ENCODE assay signal across 8 mouse cellular contexts in genomic region chr4:133836575-133836974, GRCm38 (mm10). TPM values are rescaled to one million over a fixed set of nuclear protein-coding genes. Genes with fewer than 3 reads are reported as not detected.
DNase-seq lines count a peak whose midpoint lies in the region; ATAC-seq and TF ChIP-seq lines count a peak whose summit lies in the region.

No protein-coding gene starts in this region.

- DNase-seq in gastrocnemius, adult 2 months = no peak
- DNase-seq in gastrocnemius, postnatal 25 days = no peak
- DNase-seq in thymus, adult 2 months = peak; percentile 55
- no peak for DNase-seq in thymus, adult 18-20 months
- no peak for DNase-seq in forebrain, postnatal 0 days
- DNase-seq in gastrocnemius, adult 8-10 months (ENCODE audit: low spot score in 2 of 2) = no peak
- DNase-seq in ovary, postnatal 10 days (ENCODE audit: low spot score) = no peak

- no peak overlapping the region for H3K27ac ChIP-seq in gastrocnemius, adult 2 months
- H3K27ac ChIP-seq in thymus, adult 2 months (ENCODE audit: control insufficient read depth, insufficient read depth, low read length) = no peak overlapping the region
- no peak overlapping the region for H3K27ac ChIP-seq in forebrain, postnatal 0 days (ENCODE audit: low read depth, low read length)
- H3K27ac ChIP-seq in midbrain, embryonic 13.5 days = no peak overlapping the region

- no peaks in the 10 kb centered on the region for H3K9me3 ChIP-seq in forebrain, postnatal 0 days (ENCODE audit: low read length)
- no peaks in the 10 kb centered on the region for H3K9me3 ChIP-seq in midbrain, embryonic 13.5 days

- H3K9ac ChIP-seq in forebrain, postnatal 0 days = no peak overlapping the region
- no peak overlapping the region for H3K9ac ChIP-seq in midbrain, embryonic 13.5 days (replicated peaks)

- TF ChIP-seq POLR2A in thymus, adult 2 months (IDR thresholded peaks at IDR 0.05; ENCODE audit: control insufficient read depth, extremely low read depth, insufficient read depth, low read length, poor library complexity) = no peak

- no peaks in the 10 kb centered on the region for H3K27me3 ChIP-seq in thymus, adult 2 months (ENCODE audit: control insufficient read depth, insufficient read depth, low read length)
- H3K27me3 ChIP-seq in forebrain, postnatal 0 days (ENCODE audit: insufficient read depth, low read length) = no peaks in the 10 kb centered on the region
- H3K27me3 ChIP-seq in midbrain, embryonic 13.5 days = no peaks in the 10 kb centered on the region

- H3K4me3 ChIP-seq in gastrocnemius, adult 2 months = no peak overlapping the region
- H3K4me3 ChIP-seq in thymus, adult 2 months (ENCODE audit: control insufficient read depth, insufficient read depth, low read length) = no peak overlapping the region
- H3K4me3 ChIP-seq in forebrain, postnatal 0 days (ENCODE audit: low read depth, low read length) = no peak overlapping the region
- H3K4me3 ChIP-seq in midbrain, embryonic 13.5 days (replicated peaks) = no peak overlapping the region

- peak; percentile 44 for TF ChIP-seq CTCF in gastrocnemius, adult 2 months (IDR thresholded peaks at IDR 0.05)
- peak; percentile 63; the same call in 1 of the 2 replicates for TF ChIP-seq CTCF in thymus, adult 2 months (IDR thresholded peaks at IDR 0.05; ENCODE audit: borderline replicate concordance, control insufficient read depth, extremely low read depth, insufficient read depth, low read length, poor library complexity)
- TF ChIP-seq CTCF in forebrain, postnatal 0 days (IDR thresholded peaks at IDR 0.05; ENCODE audit: low read depth) = peak; percentile 61

- H3K36me3 ChIP-seq in thymus, adult 2 months (ENCODE audit: control insufficient read depth, insufficient read depth, low read length) = no peaks in the 10 kb centered on the region
- no peaks in the 10 kb centered on the region for H3K36me3 ChIP-seq in forebrain, postnatal 0 days (ENCODE audit: insufficient read depth)
- no peaks in the 10 kb centered on the region for H3K36me3 ChIP-seq in midbrain, embryonic 13.5 days

- H3K4me2 ChIP-seq in forebrain, postnatal 0 days (ENCODE audit: low read depth) = no peak overlapping the region
- H3K4me2 ChIP-seq in midbrain, embryonic 13.5 days (replicated peaks) = no peak overlapping the region

- ATAC-seq in forebrain, postnatal 0 days = no peak; the same call in 1 of the 2 replicates
- 0 out of 2 replicates have a peak, but pooled peaks have one; percentile 11 for ATAC-seq in midbrain, embryonic 13.5 days

- H3K4me1 ChIP-seq in thymus, adult 2 months (replicated peaks; ENCODE audit: control insufficient read depth, insufficient read depth, low read length) = peaks cover 23% of the 10 kb centered on the region
- H3K4me1 ChIP-seq in forebrain, postnatal 0 days (ENCODE audit: insufficient read depth) = no peaks in the 10 kb centered on the region
- no peaks in the 10 kb centered on the region for H3K4me1 ChIP-seq in midbrain, embryonic 13.5 days (replicated peaks)

- intact Hi-C loops in gastrocnemius, adult 2 months (cut with DNase I) = loop anchor here (2.0 kb wide), 1 partner anchor 74 kb away; no protein-coding TSS in a partner anchor

- WGBS in thymus, adult 2 months = 61% methylated on average over 10 of the region's 10 CpGs
- WGBS in forebrain, postnatal 0 days = 49% methylated on average over 10 of the region's 10 CpGs
- WGBS in midbrain, embryonic 13.5 days = 52% methylated on average over 10 of the region's 10 CpGs

RNA-seq across cellular contexts. Expression of gene Rps6ka1, which starts 51.0 kb away (rescaled TPM):
- 1 to 10 TPM; 3.5 to 4.8 TPM for total RNA-seq in gastrocnemius, adult 2 months (2021)
- total RNA-seq in gastrocnemius, postnatal 25 days (2021) = 1 to 10 TPM; 4.0 to 4.3 TPM
- 79.3 and 84.0 TPM in 2 replicates for polyA plus RNA-seq in thymus, adult 2 months (2012; rRNA removed)
- 21.2 and 21.4 TPM in 2 replicates for total RNA-seq in forebrain, postnatal 0 days (2014; rRNA removed)
- polyA plus RNA-seq in forebrain, postnatal 0 days (2015; fragmentation: Nextera tagmentation; extraction: Ambion mirVana) = 14.3 and 19.4 TPM in 2 replicates
- 19.0 and 19.2 TPM in 2 replicates for polyA plus RNA-seq in midbrain, embryonic 13.5 days (2015; fragmentation: Nextera tagmentation; extraction: Ambion mirVana)
- total RNA-seq in gastrocnemius, adult 8-10 months (2022) = 1 to 10 TPM; 3.3 to 4.7 (median 4.0) TPM
